Comparison of ENCODE assay signal across 8 mouse cellular contexts in genomic region chr2:19715564-19716238, GRCm38 (mm10). TPM values are rescaled to one million over a fixed set of nuclear protein-coding genes. Genes with fewer than 3 reads are reported as not detected.
DNase-seq lines count a peak whose midpoint lies in the region; ATAC-seq lines count a peak whose summit lies in the region.

No protein-coding gene starts in this region.

- no peak overlapping the region for H3K27ac ChIP-seq in intestine, embryonic 14.5 days (ENCODE audit: low read depth)

- H3K4me1 ChIP-seq in intestine, embryonic 14.5 days (replicated peaks; ENCODE audit: control insufficient read depth, insufficient read depth, low read length): peaks cover 3% of the 10 kb centered on the region; the same call in 1 of the 2 replicates

- no peak overlapping the region for H3K9ac ChIP-seq in intestine, embryonic 14.5 days (ENCODE audit: low read length)

- peak; percentile 54 for DNase-seq in 3T3-L1 (ENCODE audit: low read depth, low spot score)
- DNase-seq in adrenal gland, adult 18-20 months (ENCODE audit: low spot score in 2 of 2): peak; percentile 47 to 49
- peak; percentile 56 for DNase-seq in embryo, embryonic 11.5 days (ENCODE audit: low read depth, low spot score)
- peak; percentile 31 to 60 for DNase-seq in gastrocnemius, postnatal 4 days (ENCODE audit: low spot score in 2 of 2)
- DNase-seq in intestine, embryonic 14.5 days (ENCODE audit: low spot score): peak; percentile 70
- DNase-seq in left cerebral cortex, postnatal 14 days (ENCODE audit: low spot score in 2 of 2): peak; percentile 68 to 69
- DNase-seq in mesoderm, embryonic 11.5 days (ENCODE audit: low read depth, low spot score): peak; percentile 78
- peak; percentile 66 for DNase-seq in skeletal muscle tissue, adult 2 months (ENCODE audit: low read depth, low spot score)

- WGBS in intestine, embryonic 14.5 days: 11% methylated on average over 11 of the region's 11 CpGs

- no peaks in the 10 kb centered on the region for H3K36me3 ChIP-seq in intestine, embryonic 14.5 days (ENCODE audit: control insufficient read depth, insufficient read depth, low read length)

- no peaks in the 10 kb centered on the region for H3K9me3 ChIP-seq in intestine, embryonic 14.5 days (ENCODE audit: control insufficient read depth, low read length)

- no peaks in the 10 kb centered on the region for H3K27me3 ChIP-seq in intestine, embryonic 14.5 days (replicated peaks; ENCODE audit: control insufficient read depth, insufficient read depth, low read length)

- peak; percentile 82; the same call in 1 of the 2 replicates for ATAC-seq in intestine, embryonic 14.5 days (replicated peaks; ENCODE audit: low FRiP score, low TSS enrichment, low read depth)

- peak overlapping the region; percentile 40 for H3K4me2 ChIP-seq in intestine, embryonic 14.5 days (ENCODE audit: low read length)

- H3K4me3 ChIP-seq in intestine, embryonic 14.5 days (ENCODE audit: low read depth, low read length): peak overlapping the region; percentile 2; the same call in 1 of the 2 replicates

- intact Hi-C loops in left cerebral cortex, postnatal 14 days (cut with DNase I): loop anchor here (5.0 to 10.0 kb wide), 2 partner anchors 192 to 1059 kb away; partner anchors contain the start of gene Etl4

RNA-seq across cellular contexts. Expression of gene Otud1, which starts 58.1 kb away (rescaled TPM):
- total RNA-seq in adrenal gland, adult 18-20 months (2021): 1 to 10 TPM; 7.3 to 9.7 TPM
- total RNA-seq in gastrocnemius, postnatal 4 days (2021): 10 to 100 TPM; 22.1 to 34.4 TPM
- 1.8 and 1.9 TPM in 2 replicates for polyA plus RNA-seq in intestine, embryonic 14.5 days (2014; fragmentation: Nextera tagmentation; extraction: Ambion mirVana)
- total RNA-seq in left cerebral cortex, postnatal 14 days (2021): 10 to 100 TPM; 19.5 to 21.9 TPM
